Mouse (Mus musculus) small intestine, adult 2 months (tissue): ENCODE results near the gene Trim8. TPM values are rescaled to one million over a fixed set of nuclear protein-coding genes. Genes with fewer than 3 reads are reported as not detected.

ENCODE experiments used
- H3K27ac ChIP-seq: fragments of 200-500 bp; 2 replicates; pipeline ENCODE4 v1.5.1; 2012; ENCODE audit warnings: low read depth, low read length, control low read depth, inconsistent platforms; ENCODE audit not compliant: insufficient read depth
- H3K27me3 ChIP-seq: fragments of 200-500 bp; 2 replicates; pipeline ENCODE4 v1.6.1; 2012; ENCODE audit warnings: mild to moderate bottlenecking, moderate library complexity, low read length, inconsistent platforms; ENCODE audit not compliant: control insufficient read depth, insufficient read depth
- H3K36me3 ChIP-seq: fragments of 200-500 bp; 2 replicates; pipeline ENCODE4 v1.6.1; 2012; ENCODE audit warnings: mild to moderate bottlenecking, low read length, control low read depth, inconsistent platforms; ENCODE audit not compliant: control insufficient read depth, insufficient read depth
- H3K4me1 ChIP-seq: fragments of 200-500 bp; 2 replicates; pipeline ENCODE4 v1.6.1; 2012; ENCODE audit warnings: low read length, inconsistent platforms, mixed read lengths; ENCODE audit not compliant: control insufficient read depth, insufficient read depth, insufficient read length
- H3K4me3 ChIP-seq: fragments of 200-500 bp; 2 replicates; pipeline ENCODE4 v1.5.1; 2012; ENCODE audit warnings: low read depth, mild to moderate bottlenecking, control low read depth, inconsistent platforms, low read length, moderate library complexity
- CTCF ChIP-seq: fragments of 200-500 bp; IDR thresholded peaks from 2 replicates; pipeline ENCODE4 v1.5.1; 2012; ENCODE audit warnings: low read depth, mild to moderate bottlenecking, control low read depth, inconsistent platforms, low read length, moderate library complexity, mixed read lengths; ENCODE audit not compliant: insufficient replicate concordance, insufficient read length; ENCODE audit errors: extremely low read depth
- POLR2A ChIP-seq: fragments of 200-500 bp; IDR thresholded peaks from 2 replicates; pipeline ENCODE4 v1.6.1; 2012; ENCODE audit warnings: low read depth, mild to moderate bottlenecking, control low read depth, inconsistent platforms, low read length, moderate library complexity
- WGBS: fragments of 180-500 bp; shearing (Covaris S2); methylation state at CpG from one replicate; pipeline ENCODE4 v1.1.7; 2018; 5-methylcytosine and 5-hydroxymethylcytosine counted together
- polyA plus RNA-seq: library from polyadenylated mRNA; depleted of rRNA; stranded (reverse); fragments of >200 nt; gene quantifications from 2 replicates; pipeline ENCODE4 v1.2.3, GENCODE M21; 2012; rRNA removed

The Trim8 gene
- polyA plus RNA-seq, 1 experiment: 54.8 TPM

DNA sequence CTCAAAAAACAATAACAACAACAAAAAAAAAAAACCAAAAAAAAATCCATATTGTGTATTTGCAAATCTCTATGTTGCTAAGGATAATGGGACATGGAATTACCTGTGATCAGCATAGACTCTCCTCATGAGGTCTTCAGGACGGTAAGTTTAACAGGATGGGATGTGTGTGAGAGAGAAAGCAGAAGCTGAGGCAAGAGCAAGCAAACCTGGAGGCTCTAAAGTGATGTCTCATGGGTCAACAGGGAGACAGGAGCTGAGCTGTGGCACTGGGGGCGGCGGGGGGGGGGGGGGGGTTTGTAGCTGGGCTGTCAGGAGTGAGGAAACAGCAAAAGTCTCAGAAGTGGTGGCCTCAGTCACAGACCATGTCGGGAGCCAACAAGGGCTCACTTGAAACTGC is 51.0 kb downstream of the Trim8 start:
- H3K4me1 ChIP-seq: no peaks in the 10 kb centered on the region
- no peaks in the 10 kb centered on the region for H3K27me3 ChIP-seq
- H3K36me3 ChIP-seq: no peaks in the 10 kb centered on the region
- 88% methylated on average over 4 of the region's 4 CpGs for WGBS
- no peak overlapping the region for H3K4me3 ChIP-seq
- H3K27ac ChIP-seq: no peak overlapping the region
- TF ChIP-seq CTCF (no peak), POLR2A (no peak)

DNA sequence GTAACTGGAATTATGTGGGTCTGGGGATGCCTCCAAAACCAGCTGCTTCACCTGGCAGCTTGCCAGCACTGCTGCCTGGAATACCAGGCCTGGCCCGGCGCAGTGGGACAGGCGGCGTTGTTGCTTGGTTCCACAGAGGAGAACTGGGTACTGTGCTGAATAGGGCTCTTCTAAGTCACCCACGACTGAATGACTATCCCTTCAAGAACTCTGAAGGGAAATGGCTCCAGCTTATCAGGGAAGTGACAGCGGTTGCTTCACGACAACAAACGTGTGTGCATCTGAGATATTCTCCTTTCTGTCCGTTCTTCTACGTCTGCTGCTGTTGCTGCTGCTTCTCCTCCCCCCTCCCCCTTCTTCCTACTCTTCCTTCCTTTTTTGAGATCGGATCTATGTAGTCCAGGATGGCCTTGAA is 52.0 kb downstream of the Trim8 start:
- Histone ChIP-seq H3K27me3 (no peaks in the 10 kb centered on the region), H3K27ac (no peak overlapping the region), H3K36me3 (no peaks in the 10 kb centered on the region), H3K4me3 (no peak overlapping the region), H3K4me1 (no peaks in the 10 kb centered on the region)
- WGBS: 63% methylated on average over 11 of the region's 11 CpGs
- TF ChIP-seq CTCF (no peak), POLR2A (no peak)

DNA sequence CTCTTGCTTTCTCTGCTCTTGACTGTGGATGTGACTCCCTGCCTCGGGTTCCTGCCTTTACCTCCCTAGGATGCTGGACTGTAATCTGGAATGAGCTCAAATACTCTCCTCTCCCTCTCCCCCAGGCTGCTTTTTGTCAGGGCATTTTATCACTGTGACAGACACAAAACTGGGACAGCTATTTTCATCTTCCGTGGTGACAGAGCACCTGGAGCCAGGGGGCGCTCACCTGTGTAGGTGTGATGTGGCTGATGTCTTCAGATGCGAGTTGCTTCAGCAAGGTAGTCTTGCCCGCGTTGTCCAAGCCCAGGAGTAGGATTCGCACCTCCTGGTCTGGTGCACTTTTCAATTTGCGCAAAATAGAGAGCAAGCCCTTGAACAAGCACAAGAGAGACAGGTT is 56.5 kb downstream of the Trim8 start:
- Histone ChIP-seq H3K4me1 (no peaks in the 10 kb centered on the region), H3K4me3 (no peak overlapping the region), H3K27me3 (no peaks in the 10 kb centered on the region), H3K27ac (no peak overlapping the region), H3K36me3 (no peaks in the 10 kb centered on the region)
- 74% methylated on average over 8 of the region's 8 CpGs for WGBS
- TF ChIP-seq POLR2A (no peak), CTCF (no peak)

DNA sequence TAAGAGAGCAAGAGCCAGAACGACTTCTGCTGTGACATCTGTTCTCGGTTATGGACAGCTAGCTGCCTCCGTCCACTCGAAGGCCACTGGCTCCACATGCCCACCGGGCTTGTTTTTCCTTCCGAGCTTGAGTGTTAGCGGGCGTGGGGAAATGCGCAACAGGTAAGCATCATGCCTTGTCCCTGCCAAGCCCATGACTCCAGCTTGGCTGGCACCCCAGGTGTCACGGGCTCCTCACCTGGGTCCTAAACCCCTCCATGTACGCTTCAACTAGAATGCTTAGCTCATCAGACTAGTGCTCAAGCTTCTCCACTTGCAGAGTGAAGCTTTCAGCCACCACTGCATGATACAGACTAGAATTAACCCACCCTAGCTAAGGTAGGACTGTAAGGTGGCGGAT is 57.1 kb downstream of the Trim8 start:
- Histone ChIP-seq H3K27me3 (no peaks in the 10 kb centered on the region), H3K4me1 (no peaks in the 10 kb centered on the region), H3K36me3 (no peaks in the 10 kb centered on the region), H3K4me3 (no peak overlapping the region), H3K27ac (no peak overlapping the region)
- WGBS: 58% methylated on average over 12 of the region's 12 CpGs
- TF ChIP-seq CTCF (no peak), POLR2A (no peak)

DNA sequence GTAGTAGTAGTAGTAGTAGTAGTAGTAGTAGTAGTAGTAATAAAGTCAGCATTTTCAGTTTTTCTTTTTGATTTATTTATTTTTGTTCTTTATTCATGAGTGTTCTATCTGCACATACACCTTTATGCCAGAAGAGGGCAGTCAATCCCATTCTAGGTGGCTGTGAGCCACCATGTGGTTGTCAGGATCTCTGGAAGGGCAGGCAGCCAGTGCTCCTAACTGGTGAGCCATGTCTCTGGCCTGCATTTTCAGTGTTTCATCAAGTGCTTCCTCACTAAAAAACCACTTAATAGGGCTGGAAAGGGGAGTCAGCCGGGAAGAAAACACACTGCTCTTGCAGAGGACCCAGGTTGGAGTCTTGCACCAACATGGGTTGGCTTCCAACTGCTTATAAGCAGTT is 60.6 kb downstream of the Trim8 start:
- 38% methylated on average over 1 of the region's 1 CpGs for WGBS
- Histone ChIP-seq H3K4me1 (no peaks in the 10 kb centered on the region), H3K36me3 (no peaks in the 10 kb centered on the region), H3K4me3 (no peak overlapping the region), H3K27me3 (no peaks in the 10 kb centered on the region), H3K27ac (no peak overlapping the region)
- peak; percentile 69; the same call in 1 of the 2 replicates for TF ChIP-seq CTCF
- TF ChIP-seq POLR2A: no peak

DNA sequence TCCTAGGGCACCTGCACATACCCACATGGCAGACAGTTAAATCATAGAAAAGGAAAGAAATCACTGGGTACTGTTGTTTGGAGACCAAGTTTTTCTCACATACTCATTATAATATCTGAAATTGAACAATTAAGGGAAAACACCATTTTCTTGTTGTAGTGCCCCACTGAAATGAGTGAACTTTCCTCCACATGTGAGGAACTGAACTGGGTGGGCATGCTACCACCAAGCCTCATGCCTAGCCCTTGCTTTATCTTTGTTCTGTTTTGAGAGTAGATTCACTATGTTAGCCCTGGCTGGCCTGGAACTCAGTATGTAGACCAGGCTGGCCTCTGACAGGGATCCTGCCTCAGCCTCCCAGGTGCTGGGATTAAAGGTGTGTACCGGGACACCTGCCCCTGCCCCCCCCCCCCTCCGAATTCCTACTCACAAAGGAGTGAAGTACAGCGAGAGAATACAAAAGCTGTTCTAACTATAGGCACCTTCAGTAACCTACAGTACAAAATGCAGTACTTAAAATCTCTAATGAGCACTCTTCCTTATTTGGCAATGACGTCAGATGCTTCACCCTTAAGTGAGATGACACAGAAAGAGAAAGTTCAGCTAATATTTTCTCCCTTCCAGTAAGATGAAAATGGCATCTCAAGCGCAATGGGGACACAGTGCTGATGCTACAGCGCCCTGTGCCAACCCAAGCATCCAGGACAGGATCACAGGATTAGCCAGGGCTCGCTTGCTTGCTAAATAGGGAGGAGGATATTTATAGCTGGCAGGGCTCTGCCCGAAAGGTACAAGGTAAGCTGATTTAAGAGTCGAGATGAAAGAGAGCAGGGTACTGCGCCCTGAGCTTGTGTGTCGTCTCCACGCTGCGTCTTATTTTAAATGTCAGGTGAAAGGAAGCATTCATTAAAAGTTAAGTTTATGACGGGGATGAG is 61.3 kb downstream of the Trim8 start:
- Histone ChIP-seq H3K27ac (no peak overlapping the region), H3K4me3 (no peak overlapping the region), H3K4me1 (no peaks in the 10 kb centered on the region), H3K27me3 (no peaks in the 10 kb centered on the region), H3K36me3 (no peaks in the 10 kb centered on the region)
- 87% methylated on average over 14 of the region's 14 CpGs for WGBS
- no peak for TF ChIP-seq CTCF
- TF ChIP-seq POLR2A: no peak

DNA sequence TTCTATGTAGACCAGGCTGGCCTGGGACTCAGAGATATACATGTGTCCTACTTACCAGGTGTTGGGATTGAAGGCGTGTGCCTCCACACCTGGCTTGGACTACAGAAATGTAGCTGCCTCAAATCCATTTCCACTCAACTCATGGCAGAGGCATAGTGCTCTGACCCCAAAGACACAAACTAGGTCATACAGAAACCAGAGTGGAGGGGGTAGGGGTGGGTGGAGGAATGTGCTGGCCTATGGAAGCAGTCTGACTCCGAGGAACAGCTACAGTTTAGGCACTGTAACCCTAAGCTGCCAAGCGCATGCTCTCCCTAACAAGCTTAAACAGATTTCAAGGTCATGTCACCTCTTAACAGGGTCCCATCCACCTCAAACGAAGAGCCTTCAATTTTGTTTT is 62.1 kb downstream of the Trim8 start:
- no peaks in the 10 kb centered on the region for H3K36me3 ChIP-seq
- 84% methylated on average over 4 of the region's 4 CpGs for WGBS
- no peak overlapping the region for H3K27ac ChIP-seq
- no peak overlapping the region for H3K4me3 ChIP-seq
- H3K27me3 ChIP-seq: no peaks in the 10 kb centered on the region
- no peaks in the 10 kb centered on the region for H3K4me1 ChIP-seq
- no peak for TF ChIP-seq CTCF

DNA sequence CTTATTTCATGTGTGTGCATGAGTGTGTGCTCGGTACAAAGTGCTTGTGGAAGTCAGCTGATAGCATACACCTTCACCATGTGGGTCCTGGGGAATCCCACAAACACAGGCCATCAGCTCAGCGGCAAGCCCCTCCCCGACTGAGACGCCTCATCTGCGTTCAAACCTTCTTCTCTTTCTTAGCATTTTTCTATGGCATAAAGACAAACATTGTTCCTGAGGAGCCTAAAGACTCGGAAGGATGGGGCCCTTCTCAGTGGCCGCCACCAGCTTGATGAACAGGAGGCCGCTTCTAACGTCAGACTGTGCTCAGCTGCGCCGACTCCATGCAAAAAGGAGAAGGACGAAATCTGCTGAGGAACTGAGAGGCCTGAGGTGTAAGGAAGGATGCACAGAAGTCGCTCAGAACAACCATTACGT is 62.6 kb downstream of the Trim8 start:
- Histone ChIP-seq H3K4me3 (no peak overlapping the region), H3K27ac (no peak overlapping the region), H3K4me1 (no peaks in the 10 kb centered on the region), H3K27me3 (no peaks in the 10 kb centered on the region), H3K36me3 (no peaks in the 10 kb centered on the region)
- WGBS: 87% methylated on average over 14 of the region's 14 CpGs
- TF ChIP-seq CTCF (no peak), POLR2A (no peak)

Other genes starting within 250 kb of the Trim8 start
- gene Nfkb2, start 197.4 kb upstream of the Trim8 start, polyA plus RNA-seq: 41.4 and 89.6 TPM in 2 replicates
- gene Psd, start 174.5 kb upstream of the Trim8 start, polyA plus RNA-seq: 27.0 and 30.1 TPM in 2 replicates
- gene Fbxl15, start 173.5 kb upstream of the Trim8 start, polyA plus RNA-seq: 37.4 and 60.4 TPM in 2 replicates
- 23.5 and 26.9 TPM in 2 replicates for gene Cuedc2, start 163.0 kb upstream of the Trim8 start, polyA plus RNA-seq
- 29.4 and 36.0 TPM in 2 replicates for gene Mfsd13a, start 160.6 kb upstream of the Trim8 start, polyA plus RNA-seq
- gene 2310034G01Rik, start 151.4 kb upstream of the Trim8 start, polyA plus RNA-seq: 0.56 and 3.4 TPM in 2 replicates
- gene Actr1a, start 106.0 kb upstream of the Trim8 start, polyA plus RNA-seq: 37.7 and 78.0 TPM in 2 replicates
- 5.8 and 9.4 TPM in 2 replicates for gene Sufu, start 104.8 kb upstream of the Trim8 start, polyA plus RNA-seq
- 1.3 and 2.1 TPM in 2 replicates for gene Arl3, start 71.5 kb downstream of the Trim8 start, polyA plus RNA-seq
- 1.3 and 1.6 TPM in 2 replicates for gene Sfxn2, start 71.7 kb downstream of the Trim8 start, polyA plus RNA-seq
- gene Wbp1l, start 97.4 kb downstream of the Trim8 start, polyA plus RNA-seq: 24.8 and 42.4 TPM in 2 replicates
- gene Cyp17a1, start 171.5 kb downstream of the Trim8 start, polyA plus RNA-seq: 0.11 and 0.95 TPM in 2 replicates
- gene Borcs7, start 188.2 kb downstream of the Trim8 start, polyA plus RNA-seq: 1.1 and 2.0 TPM in 2 replicates
- gene As3mt, start 205.8 kb downstream of the Trim8 start, polyA plus RNA-seq: 3.4 and 10.3 TPM in 2 replicates